33 mouse cellular contexts compared by ENCODE assay signal in the genomic region with DNA sequence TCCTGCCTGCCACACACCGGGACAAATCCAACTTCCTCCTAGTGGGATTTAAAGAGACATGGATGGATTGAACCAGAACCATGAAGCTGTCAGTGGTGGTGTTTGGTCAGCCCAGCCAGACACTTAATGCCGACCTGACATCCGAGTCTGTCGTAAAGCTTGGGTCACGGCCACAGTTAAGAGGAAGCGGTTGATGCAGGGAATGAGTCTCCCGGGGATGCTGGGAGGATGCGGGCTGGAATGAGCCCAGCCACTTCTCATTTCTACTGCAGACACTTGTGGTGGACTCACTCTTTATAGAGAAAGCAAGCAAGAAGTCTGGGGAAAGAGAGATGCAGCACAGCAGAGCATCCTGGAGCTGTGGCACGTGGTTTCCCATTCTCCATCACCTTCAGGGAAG. TPM values are rescaled to one million over a fixed set of nuclear protein-coding genes. Genes with fewer than 3 reads are reported as not detected.
DNase-seq lines count a peak whose midpoint lies in the region; ATAC-seq and TF ChIP-seq lines count a peak whose summit lies in the region.
"Had no signal": no experiment of that assay in that cellular context is flagged by ENCODE, and none has a peak within 500 bp of the region (broad histone marks: within the 10 kb centered on the region; RNA-seq: fewer than 3 reads in every experiment).

No protein-coding gene starts in this region.

- TF ChIP-seq CTCF in gastrocnemius, adult 2 months (IDR thresholded peaks at IDR 0.05), result no peak
- TF ChIP-seq CTCF in kidney, adult 2 months (conservative IDR thresholded peaks at IDR 0.05; ENCODE audit: insufficient read depth, insufficient read length, low read depth, low read length), result no peak

- no peak overlapping the region for H3K27ac ChIP-seq in gastrocnemius, adult 2 months
- H3K27ac ChIP-seq in kidney, adult 2 months (ENCODE audit: insufficient read depth, low read depth, low read length), result no peak overlapping the region
- no peak overlapping the region for H3K27ac ChIP-seq in kidney, embryonic 14.5 days (ENCODE audit: low read depth, low read length)
- no peak overlapping the region for H3K27ac ChIP-seq in neural tube, embryonic 15.5 days (replicated peaks)
- H3K27ac ChIP-seq: forebrain, embryonic 13.5 days; hindbrain, embryonic 10.5 days; intestine, embryonic 15.5 days; liver, embryonic 15.5 days; lung, embryonic 15.5 days; midbrain, embryonic 15.5 days; neural tube, embryonic 12.5 days had no signal

- DNase-seq in gastrocnemius, adult 2 months, result peak; percentile 53
- DNase-seq in gastrocnemius, postnatal 36 days, result no peak
- peak; percentile 47 for DNase-seq in kidney, adult 2 months
- DNase-seq in kidney, postnatal 10 days, result peak; percentile 85
- DNase-seq in embryo, embryonic 10 days (ENCODE audit: low spot score), result no peak
- DNase-seq: adrenal gland, postnatal 36 days; cerebellum, adult 9-10 months; gastrocnemius, postnatal 10 days; layer of hippocampus, adult 9-11 months; liver; lung, postnatal 36 days; retina, postnatal 1 day; thymus, postnatal 36 days had no signal

- TF ChIP-seq POLR2A in kidney, adult 2 months (IDR thresholded peaks at IDR 0.05; ENCODE audit: low read depth, low read length), result no peak

- no peak overlapping the region for H3K4me2 ChIP-seq in kidney, embryonic 14.5 days (replicated peaks; ENCODE audit: low read depth, low read length)
- H3K4me2 ChIP-seq in neural tube, embryonic 15.5 days, result no peak overlapping the region
- H3K4me2 ChIP-seq: forebrain, embryonic 13.5 days; intestine, embryonic 15.5 days; liver, embryonic 15.5 days; lung, embryonic 15.5 days; midbrain, embryonic 15.5 days; neural tube, embryonic 12.5 days had no signal

- no peaks in the 10 kb centered on the region for H3K27me3 ChIP-seq in kidney, adult 2 months (replicated peaks; ENCODE audit: control insufficient read depth, insufficient read depth, low read length)
- no peaks in the 10 kb centered on the region for H3K27me3 ChIP-seq in kidney, embryonic 14.5 days (ENCODE audit: control insufficient read depth, insufficient read depth, low read length)
- H3K27me3 ChIP-seq in neural tube, embryonic 15.5 days (replicated peaks), result no peaks in the 10 kb centered on the region
- H3K27me3 ChIP-seq: forebrain, embryonic 13.5 days; intestine, embryonic 15.5 days; liver, embryonic 15.5 days; lung, embryonic 15.5 days; midbrain, embryonic 15.5 days; neural tube, embryonic 12.5 days; Patski had no signal

- 34% methylated on average over 9 of the region's 9 CpGs for WGBS in kidney, adult 2 months
- 24% methylated on average over 9 of the region's 9 CpGs for WGBS in kidney, embryonic 14.5 days
- WGBS in neural tube, embryonic 15.5 days, result 46% methylated on average over 9 of the region's 9 CpGs

- H3K4me3 ChIP-seq in gastrocnemius, adult 2 months, result no peak overlapping the region
- H3K4me3 ChIP-seq in kidney, adult 2 months (ENCODE audit: insufficient read depth, low read depth, low read length), result no peak overlapping the region
- H3K4me3 ChIP-seq in kidney, embryonic 14.5 days (ENCODE audit: low read length), result no peak overlapping the region
- no peak overlapping the region for H3K4me3 ChIP-seq in neural tube, embryonic 15.5 days (replicated peaks)
- H3K4me3 ChIP-seq: forebrain, embryonic 13.5 days; hindbrain, embryonic 10.5 days; intestine, embryonic 15.5 days; liver, embryonic 15.5 days; lung, embryonic 15.5 days; midbrain, embryonic 15.5 days; neural tube, embryonic 12.5 days had no signal

- intact Hi-C loops in gastrocnemius, adult 2 months (cut with DNase I), result loop anchor here (5.0 kb wide), 1 partner anchor 58 kb away; a partner anchor contains a TSS
- intact Hi-C loops in gastrocnemius, postnatal 36 days (cut with DNase I), result loop anchor here (2.0 to 5.0 kb wide), 2 partner anchors 38 to 58 kb away; a partner anchor contains a TSS

- H3K9me3 ChIP-seq in kidney, embryonic 14.5 days (ENCODE audit: control insufficient read depth, low read length), result no peaks in the 10 kb centered on the region
- no peaks in the 10 kb centered on the region for H3K9me3 ChIP-seq in neural tube, embryonic 15.5 days (replicated peaks)
- H3K9me3 ChIP-seq: forebrain, embryonic 13.5 days; hindbrain, embryonic 10.5 days; intestine, embryonic 15.5 days; liver, embryonic 15.5 days; lung, embryonic 15.5 days; midbrain, embryonic 15.5 days; neural tube, embryonic 12.5 days had no signal

- no peaks in the 10 kb centered on the region for H3K36me3 ChIP-seq in kidney, adult 2 months (ENCODE audit: control insufficient read depth, insufficient read depth, low read length)
- H3K36me3 ChIP-seq in kidney, embryonic 14.5 days (ENCODE audit: control insufficient read depth, insufficient read depth, low read length), result no peaks in the 10 kb centered on the region
- no peaks in the 10 kb centered on the region for H3K36me3 ChIP-seq in neural tube, embryonic 15.5 days
- H3K36me3 ChIP-seq: hindbrain, embryonic 10.5 days; intestine, embryonic 15.5 days; liver, embryonic 15.5 days; lung, embryonic 15.5 days; midbrain, embryonic 15.5 days; neural tube, embryonic 12.5 days had no signal

- ATAC-seq in kidney, embryonic 14.5 days (ENCODE audit: low FRiP score, low TSS enrichment), result no peak
- no peak for ATAC-seq in neural tube, embryonic 15.5 days (ENCODE audit: low FRiP score)
- ATAC-seq: forebrain, embryonic 13.5 days; hindbrain, embryonic 16.5 days; intestine, embryonic 15.5 days; midbrain, embryonic 15.5 days; Patski had no signal

- H3K4me1 ChIP-seq in kidney, adult 2 months (ENCODE audit: control insufficient read depth, insufficient read depth, low read length), result no peaks in the 10 kb centered on the region
- 0 out of 2 replicates have a peak, but pooled peaks cover 4% of the 10 kb centered on the region for H3K4me1 ChIP-seq in kidney, embryonic 14.5 days (ENCODE audit: control insufficient read depth, insufficient read depth, low read length)
- peaks cover 11% of the 10 kb centered on the region; the same call in 1 of the 2 replicates for H3K4me1 ChIP-seq in neural tube, embryonic 15.5 days
- H3K4me1 ChIP-seq: intestine, embryonic 15.5 days; liver, embryonic 15.5 days; lung, embryonic 15.5 days had no signal

- H3K9ac ChIP-seq in kidney, embryonic 14.5 days (ENCODE audit: low read depth, low read length), result no peak overlapping the region
- no peak overlapping the region for H3K9ac ChIP-seq in neural tube, embryonic 15.5 days (replicated peaks)
- H3K9ac ChIP-seq: forebrain, embryonic 13.5 days; intestine, embryonic 15.5 days; liver, embryonic 15.5 days; lung, embryonic 15.5 days; midbrain, embryonic 15.5 days; neural tube, embryonic 12.5 days had no signal

RNA-seq across cellular contexts. Expression of a gene that starts 10.3 kb away (rescaled TPM):
- not detected for total RNA-seq in gastrocnemius, adult 2 months (2021)
- not detected for total RNA-seq in gastrocnemius, postnatal 36 days (2021)
- polyA plus RNA-seq in kidney, adult 2 months (2012; rRNA removed), result 0.05 and 0.08 TPM in 2 replicates
- polyA plus RNA-seq in kidney, embryonic 14.5 days (2014; fragmentation: Nextera tagmentation; extraction: Ambion mirVana), result not detected in 2 replicates
- polyA plus RNA-seq in neural tube, embryonic 15.5 days (2015; fragmentation: Nextera tagmentation; extraction: Ambion mirVana), result 4.9 and 6.9 TPM in 2 replicates
- total RNA-seq: adrenal gland, adult 18-20 months; adrenal gland, postnatal 36 days; ES-E14; gastrocnemius, postnatal 10 days; heart, adult 8-10 months; megakaryocyte-erythroid progenitor cell, adult 5-6 weeks had no signal
- polyA plus RNA-seq: embryonic facial prominence, embryonic 14.5 days; heart, embryonic 16.5 days; large intestine, adult 2 months; liver, embryonic 15.5 days; lung, embryonic 15.5 days; Patski; spleen, adult 2 months; stomach, embryonic 14.5 days had no signal

RNA-seq across cellular contexts. Expression of a gene that starts 55.3 kb away (rescaled TPM):
- total RNA-seq in gastrocnemius, adult 2 months (2021), result 100 to 1,000 TPM; 548 to 725 TPM
- 100 to 1,000 TPM; 344 to 526 TPM for total RNA-seq in gastrocnemius, postnatal 36 days (2021)
- 6.7 and 10.7 TPM in 2 replicates for polyA plus RNA-seq in kidney, adult 2 months (2012; rRNA removed)
- polyA plus RNA-seq in kidney, embryonic 14.5 days (2014; fragmentation: Nextera tagmentation; extraction: Ambion mirVana), result 1.0 and 1.2 TPM in 2 replicates
- polyA plus RNA-seq in neural tube, embryonic 15.5 days (2015; fragmentation: Nextera tagmentation; extraction: Ambion mirVana), result 2.1 and 3.3 TPM in 2 replicates

RNA-seq across cellular contexts. Expression of a gene that starts 58.5 kb away (rescaled TPM):
- total RNA-seq in gastrocnemius, adult 2 months (2021), result 10 to 100 TPM; 20.8 to 28.6 TPM
- 10 to 100 TPM; 19.0 to 37.2 TPM for total RNA-seq in gastrocnemius, postnatal 36 days (2021)
- 6.5 and 6.6 TPM in 2 replicates for polyA plus RNA-seq in kidney, adult 2 months (2012; rRNA removed)
- 0.21 and 0.49 TPM in 2 replicates for polyA plus RNA-seq in kidney, embryonic 14.5 days (2014; fragmentation: Nextera tagmentation; extraction: Ambion mirVana)
- 2.0 and 3.2 TPM in 2 replicates for polyA plus RNA-seq in neural tube, embryonic 15.5 days (2015; fragmentation: Nextera tagmentation; extraction: Ambion mirVana)
- total RNA-seq: megakaryocyte-erythroid progenitor cell, adult 5-6 weeks had no signal
- polyA plus RNA-seq: forebrain, embryonic 13.5 days; liver, embryonic 15.5 days; spleen, adult 2 months had no signal

Comparison
In these comparisons a context has a peak if more than half of its experiments do, and no peak if none do; other contexts are left out.
1. DNase-seq: peak in gastrocnemius, adult 2 months (single experiment), kidney, adult 2 months (single experiment) and kidney, postnatal 10 days (single experiment); none in gastrocnemius, postnatal 36 days (0 of 2) and embryo, embryonic 10 days (single experiment).